Mouse (Mus musculus) ES-Bruce4 (cell line): ENCODE measurements around the gene Tgm1.

Experiments used
- CTCF ChIP-seq: IDR thresholded peaks from one replicate; pipeline ENCODE4 v1.8.1; 2011; ENCODE audit warnings: low read depth, low read length
- EP300 ChIP-seq: IDR thresholded peaks from 2 replicates; pipeline ENCODE4 v1.6.1; 2011; ENCODE audit warnings: low read depth, low read length; ENCODE audit not compliant: insufficient read depth

DNA sequence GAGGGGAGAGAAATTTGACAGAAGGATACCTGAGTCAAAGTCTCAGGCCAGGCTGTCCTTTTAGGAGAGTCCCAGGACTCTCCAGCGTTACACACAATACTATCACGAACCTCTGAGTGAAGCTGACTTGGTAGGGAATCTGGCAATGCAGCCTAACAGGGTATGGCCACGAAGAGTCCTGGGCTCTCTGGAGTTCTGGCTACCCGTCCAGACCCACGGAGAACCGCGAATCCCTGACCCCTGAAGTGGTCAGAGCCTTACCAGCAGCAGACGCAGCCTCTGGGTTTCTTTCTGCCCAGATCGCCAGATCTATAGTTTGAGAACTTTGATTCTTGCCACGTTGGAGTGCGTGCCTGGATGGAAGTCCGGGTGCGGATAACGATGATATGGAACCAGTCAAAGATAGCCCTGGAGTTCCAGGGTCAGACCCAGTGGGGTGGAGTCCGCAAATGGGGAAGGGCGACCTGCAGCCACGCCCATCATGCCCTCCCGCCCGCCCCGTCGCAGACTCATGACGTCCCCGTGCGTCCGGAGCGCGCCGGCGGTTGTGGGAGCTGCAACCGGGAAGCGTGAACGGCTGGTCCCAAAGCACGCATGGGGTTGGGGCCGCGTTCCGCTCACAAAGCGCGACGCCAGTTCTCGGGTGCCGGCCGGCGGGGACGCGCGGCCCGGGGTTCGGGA, 31.6 kb upstream of the Tgm1 start, which contains the start of the genes Dhrs1 and Nop9:
- no peak for TF ChIP-seq CTCF
- no peak for TF ChIP-seq EP300
